Mouse (Mus musculus) erythroblast, embryonic 14.5 days (primary cell): ENCODE measurements around the gene Il1r2.

Experiments
- GATA1 ChIP-seq: IDR thresholded peaks from 2 replicates; pipeline ENCODE4 v1.6.1; 2012; ENCODE audit warnings: low read length, inconsistent platforms, mixed read lengths
- TAL1 ChIP-seq: IDR thresholded peaks from 3 replicates; pipeline ENCODE4 v1.6.1; 2012; ENCODE audit warnings: low read length, inconsistent platforms, mixed read lengths

GRCm38 (mm10) chr1:40095585-40095984 is 21.7 kb downstream of the Il1r2 start:
- no peak for TF ChIP-seq GATA1
- no peak for TF ChIP-seq TAL1
